Mouse (Mus musculus) stomach, embryonic 16.5 days (tissue): Measurements from ENCODE around the gene Tmem80. TPM values are rescaled to one million over a fixed set of nuclear protein-coding genes. Genes with fewer than 3 reads are reported as not detected.

ENCODE experiments used
- ATAC-seq: fragments of 200-750 bp; cut with Nextera tagmentation; 2 replicates; pipeline ENCODE4 v1.8.0; 2017; ENCODE audit warnings: moderate number of reproducible peaks, moderate TSS enrichment; ENCODE audit not compliant: insufficient read depth, low FRiP score
- H3K27ac ChIP-seq: fragments of 300-500 bp; sonication (generic); 2 replicates; pipeline ENCODE4 v1.5.1; 2014; ENCODE audit warnings: low read length
- H3K27me3 ChIP-seq: fragments of 300-500 bp; sonication (generic); 2 replicates; pipeline ENCODE4 v1.6.1; 2014; ENCODE audit warnings: low read length, control low read depth, mixed read lengths; ENCODE audit not compliant: control insufficient read depth, insufficient read depth
- H3K36me3 ChIP-seq: fragments of 300-500 bp; sonication (generic); 2 replicates; pipeline ENCODE4 v1.6.1; 2014; ENCODE audit warnings: low read length; ENCODE audit not compliant: control insufficient read depth, insufficient read depth
- H3K4me1 ChIP-seq: fragments of 300-500 bp; sonication (generic); 2 replicates; pipeline ENCODE4 v1.6.1; 2014; ENCODE audit warnings: low read length, control low read depth, mixed read lengths; ENCODE audit not compliant: control insufficient read depth, insufficient read depth
- H3K4me2 ChIP-seq: fragments of 300-500 bp; sonication (generic); 2 replicates; pipeline ENCODE4 v1.6.1; 2014; ENCODE audit warnings: low read depth, low read length, mixed read lengths
- H3K4me3 ChIP-seq: fragments of 300-500 bp; sonication (generic); replicated peaks from 2 replicates; pipeline ENCODE4 v1.5.1; 2014; ENCODE audit warnings: mild to moderate bottlenecking, low read length
- H3K9ac ChIP-seq: fragments of 300-500 bp; sonication (generic); 2 replicates; pipeline ENCODE4 v1.6.1; 2014; ENCODE audit warnings: low read length
- H3K9me3 ChIP-seq: fragments of 300-500 bp; sonication (generic); replicated peaks from 2 replicates; pipeline ENCODE4 v1.6.1; 2016; ENCODE audit warnings: low read length, control low read depth; ENCODE audit not compliant: control insufficient read depth
- WGBS: fragments of 180-500 bp; shearing (Covaris S2); extraction: QIAGEN DNeasy Blood & Tissue Kit; methylation state at CpG from one replicate; pipeline ENCODE4 v1.1.7; 2014; 5-methylcytosine and 5-hydroxymethylcytosine counted together
- polyA plus RNA-seq: library from polyadenylated mRNA; unstranded; fragments of >200 nt; fragmentation: Nextera tagmentation; extraction: Ambion mirVana; gene quantifications from 2 replicates; pipeline ENCODE4 v1.2.1, GENCODE M21; 2015

Gene Tmem80
- 35.9 and 36.5 TPM in 2 replicates for polyA plus RNA-seq

- peak; percentile 96 for ATAC-seq
- no peaks in the 10 kb centered on the region for H3K9me3 ChIP-seq
- peaks cover 22% of the 10 kb centered on the region for H3K4me1 ChIP-seq
- no peaks in the 10 kb centered on the region for H3K36me3 ChIP-seq
- H3K27me3 ChIP-seq: no peaks in the 10 kb centered on the region
- H3K4me2 ChIP-seq: peak within 1 kb of the TSS; percentile 89
- peak within 1 kb of the TSS; percentile 100 for H3K27ac ChIP-seq
- WGBS: under 1% methylated on average over 105 of the region's 105 CpGs
- H3K4me3 ChIP-seq: peak within 1 kb of the TSS; percentile 74
- H3K9ac ChIP-seq: peak within 1 kb of the TSS; percentile 99
Measured at GRCm38 (mm10) chr7:141327469-141328372, at the start of gene Tmem80, which contains the start of gene Deaf1. Tmem80 (plus strand) TSS chr7:141327739. Deaf1 (minus strand) TSS chr7:141327690.

DNA sequence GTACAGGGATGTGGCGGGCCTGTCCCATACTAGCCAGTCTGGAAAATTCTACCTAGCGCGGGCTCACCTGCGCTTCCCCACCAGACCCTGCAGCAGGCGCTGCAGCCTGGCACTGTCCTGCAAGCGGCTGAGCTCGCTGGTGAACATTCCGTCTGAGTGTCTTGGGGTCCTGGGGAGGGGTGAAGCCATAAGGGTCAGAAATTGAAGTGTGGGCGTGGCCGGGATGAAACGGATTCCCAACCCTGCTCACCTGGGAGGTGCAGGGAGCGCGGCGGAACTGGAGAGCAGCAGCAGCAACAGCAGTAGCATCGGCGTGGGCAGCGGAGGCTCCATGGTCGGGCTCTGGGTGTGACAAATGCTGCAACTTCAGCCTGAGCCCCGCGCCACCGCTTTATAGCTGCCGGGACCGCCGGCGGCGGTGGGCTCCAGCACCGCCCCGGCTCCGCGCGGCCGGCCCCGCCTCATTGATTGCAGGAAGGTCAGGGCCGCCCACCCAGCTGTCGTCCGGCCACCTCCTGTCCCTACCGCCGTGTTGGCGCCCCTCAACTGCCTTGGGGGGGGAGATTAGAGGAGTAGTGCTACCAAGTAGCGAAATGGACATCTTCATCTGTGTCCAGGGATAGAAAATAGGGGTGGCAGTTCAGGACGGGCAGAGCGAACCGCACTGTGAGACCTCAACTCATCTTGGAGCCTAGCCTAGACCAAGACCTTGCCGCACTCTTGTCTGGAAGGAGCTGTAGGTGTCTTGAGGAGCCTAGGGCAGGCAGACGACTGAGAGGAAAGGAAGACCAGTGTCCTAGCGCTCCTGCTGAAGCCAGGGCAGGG is 48.6 kb upstream of the Tmem80 start, which contains the start of gene Sct:
Sct (minus strand) TSS at position 368 of the 825 bp plus-strand sequence.
- Histone ChIP-seq H3K9ac (peak within 1 kb of the TSS; percentile 70), H3K27me3 (no peaks in the 10 kb centered on the region), H3K36me3 (no peaks in the 10 kb centered on the region), H3K27ac (no peak within 1 kb of the TSS), H3K4me2 (peak within 1 kb of the TSS; percentile 95), H3K9me3 (no peaks in the 10 kb centered on the region), H3K4me3 (peak within 1 kb of the TSS; percentile 41), H3K4me1 (peaks cover 5% of the 10 kb centered on the region; the same call in 1 of the 2 replicates)
- peak; percentile 34; the same call in 1 of the 2 replicates for ATAC-seq
- WGBS: 2% methylated on average over 46 of the region's 46 CpGs

GRCm38 (mm10) chr7:141281442-141281841 is 46.1 kb upstream of the Tmem80 start:
- Histone ChIP-seq H3K9me3 (no peaks in the 10 kb centered on the region), H3K4me1 (peaks cover 5% of the 10 kb centered on the region; the same call in 1 of the 2 replicates), H3K36me3 (no peaks in the 10 kb centered on the region), H3K9ac (no peak overlapping the region), H3K4me2 (no peak overlapping the region), H3K4me3 (no peak overlapping the region), H3K27ac (no peak overlapping the region), H3K27me3 (no peaks in the 10 kb centered on the region)
- WGBS: 50% methylated on average over 6 of the region's 6 CpGs
- ATAC-seq: no peak

DNA sequence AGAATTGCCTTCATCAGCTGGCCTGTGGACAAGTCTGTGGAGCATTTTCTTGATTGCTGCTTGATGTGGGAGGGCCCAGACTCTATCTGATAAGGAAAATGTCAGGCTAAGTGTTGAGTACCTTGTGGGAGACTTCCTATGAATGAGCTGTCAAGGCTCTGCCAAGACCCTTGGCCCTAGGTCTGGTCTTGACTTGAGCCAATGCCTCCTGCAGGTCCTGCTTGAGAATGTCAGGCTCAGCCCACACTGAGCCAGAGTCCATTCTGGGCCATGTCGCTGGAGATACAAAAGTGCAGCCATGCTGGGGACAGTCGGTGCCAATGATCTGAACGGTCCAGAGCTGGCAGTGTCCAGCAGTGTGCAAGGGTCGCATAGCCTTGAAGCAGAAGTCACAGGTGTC is 44.8 kb upstream of the Tmem80 start:
- WGBS: 77% methylated on average over 4 of the region's 4 CpGs
- Histone ChIP-seq H3K4me2 (no peak overlapping the region), H3K9me3 (no peaks in the 10 kb centered on the region), H3K4me3 (no peak overlapping the region), H3K27ac (no peak overlapping the region), H3K9ac (no peak overlapping the region), H3K4me1 (peaks cover 5% of the 10 kb centered on the region; the same call in 1 of the 2 replicates), H3K36me3 (no peaks in the 10 kb centered on the region), H3K27me3 (no peaks in the 10 kb centered on the region)
- no peak for ATAC-seq

DNA sequence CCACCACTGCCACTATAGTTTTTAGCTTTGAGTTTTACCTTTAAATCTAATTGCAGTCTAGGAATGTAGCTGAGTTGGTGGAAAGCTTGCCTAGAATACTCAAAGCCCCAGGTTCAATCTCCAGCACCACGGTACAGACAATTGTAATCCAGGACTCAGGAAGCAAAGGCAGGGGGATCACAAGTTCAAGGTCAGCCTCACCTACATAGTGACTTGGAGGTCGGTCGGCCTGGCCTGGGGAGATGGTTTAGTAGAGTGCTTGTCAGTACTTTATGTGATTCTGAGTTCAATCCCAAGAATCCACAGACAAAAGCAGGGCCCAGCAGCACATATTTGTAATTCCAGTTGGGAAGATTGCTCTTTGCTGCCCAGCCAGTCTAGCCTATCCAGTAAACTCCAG is 39.5 kb upstream of the Tmem80 start:
- H3K4me2 ChIP-seq: no peak overlapping the region
- H3K36me3 ChIP-seq: no peaks in the 10 kb centered on the region
- no peak overlapping the region for H3K4me3 ChIP-seq
- H3K27me3 ChIP-seq: peaks cover 12% of the 10 kb centered on the region
- no peak overlapping the region for H3K27ac ChIP-seq
- no peak overlapping the region for H3K9ac ChIP-seq
- WGBS: 79% methylated on average over 3 of the region's 3 CpGs
- H3K9me3 ChIP-seq: no peaks in the 10 kb centered on the region
- no peak for ATAC-seq
- H3K4me1 ChIP-seq: no peaks in the 10 kb centered on the region

- H3K4me1 ChIP-seq: peaks cover 6% of the 10 kb centered on the region; the same call in 1 of the 2 replicates
- peak within 1 kb of the TSS; percentile 59 for H3K4me2 ChIP-seq
- WGBS: 3% methylated on average over 46 of the region's 46 CpGs
- no peak within 1 kb of the TSS for H3K27ac ChIP-seq
- peak within 1 kb of the TSS; percentile 58 for H3K9ac ChIP-seq
- ATAC-seq: peak; percentile 26; the same call in 1 of the 2 replicates
- H3K27me3 ChIP-seq: peaks cover 38% of the 10 kb centered on the region
- H3K4me3 ChIP-seq: peak within 1 kb of the TSS; percentile 39
- no peaks in the 10 kb centered on the region for H3K9me3 ChIP-seq
- H3K36me3 ChIP-seq: no peaks in the 10 kb centered on the region
Measured at GRCm38 (mm10) chr7:141291921-141292582, 35.5 kb upstream of the Tmem80 start, which contains the start of gene Drd4. Drd4 (plus strand) TSS chr7:141292006.

GRCm38 (mm10) chr7:141292583-141293388 is 34.8 kb upstream of the Tmem80 start:
- H3K27ac ChIP-seq: no peak overlapping the region
- no peaks in the 10 kb centered on the region for H3K9me3 ChIP-seq
- ATAC-seq: no peak
- peaks cover 6% of the 10 kb centered on the region; the same call in 1 of the 2 replicates for H3K4me1 ChIP-seq
- peaks cover 38% of the 10 kb centered on the region for H3K27me3 ChIP-seq
- peak overlapping the region; percentile 59; the same call in 1 of the 2 replicates for H3K4me2 ChIP-seq
- WGBS: 50% methylated on average over 15 of the region's 15 CpGs
- H3K4me3 ChIP-seq: no peak overlapping the region
- no peaks in the 10 kb centered on the region for H3K36me3 ChIP-seq
- no peak overlapping the region for H3K9ac ChIP-seq
